Mouse (Mus musculus): Measurements from ENCODE around the gene Supt6.

DNA sequence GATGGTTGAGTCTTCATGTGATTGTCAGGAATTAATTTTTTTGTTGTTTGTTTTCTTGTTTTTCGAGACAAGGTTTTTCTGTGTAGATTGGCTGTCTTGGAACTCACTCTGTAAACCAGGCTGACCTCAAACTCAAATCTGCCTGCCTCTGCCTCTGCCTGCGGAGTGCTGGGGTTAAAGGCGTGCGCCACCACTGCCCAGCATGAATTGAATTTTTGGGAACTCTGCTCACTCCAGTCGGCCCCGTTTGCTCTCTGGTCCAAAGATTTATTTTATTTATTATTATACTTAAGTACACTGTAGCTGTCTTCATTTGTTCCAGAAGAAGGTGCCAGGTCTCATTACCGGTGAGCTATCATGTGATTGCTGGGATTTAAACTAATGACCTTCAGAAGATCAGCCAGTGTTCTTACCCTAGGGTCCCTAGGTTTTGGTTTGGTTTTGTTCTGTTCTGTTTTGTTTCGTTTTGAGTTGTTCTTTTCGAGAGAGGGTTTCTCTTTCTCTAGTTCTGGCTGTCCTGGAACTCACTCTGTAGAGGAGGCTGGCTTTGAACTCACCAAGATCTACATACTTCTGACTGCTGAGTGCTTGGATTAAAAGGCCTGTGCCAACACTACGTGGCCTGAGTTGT is 61.8 kb downstream of the Supt6 start:
- TF ChIP-seq CTCF (IDR thresholded peaks at IDR 0.05; ENCODE audit: extremely low read depth, insufficient read length, insufficient replicate concordance, low read depth, low read length) = no peak
- no peak for TF ChIP-seq POLR2A (IDR thresholded peaks at IDR 0.05; ENCODE audit: low read depth, low read length)

All from small intestine, adult 2 months (tissue).